Mouse (Mus musculus): ENCODE measurements around the gene Cfap97. TPM values are rescaled to one million over a fixed set of nuclear protein-coding genes. Genes with fewer than 3 reads are reported as not detected.
"Not testable (repeated sequence)": the region's sequence is repeated elsewhere in the genome, so short reads cannot be mapped to it uniquely, and the experiment has no call there.

The Cfap97 gene
- total and polyA plus RNA-seq, 2 experiments: 3.4 to 10.1 TPM

DNA sequence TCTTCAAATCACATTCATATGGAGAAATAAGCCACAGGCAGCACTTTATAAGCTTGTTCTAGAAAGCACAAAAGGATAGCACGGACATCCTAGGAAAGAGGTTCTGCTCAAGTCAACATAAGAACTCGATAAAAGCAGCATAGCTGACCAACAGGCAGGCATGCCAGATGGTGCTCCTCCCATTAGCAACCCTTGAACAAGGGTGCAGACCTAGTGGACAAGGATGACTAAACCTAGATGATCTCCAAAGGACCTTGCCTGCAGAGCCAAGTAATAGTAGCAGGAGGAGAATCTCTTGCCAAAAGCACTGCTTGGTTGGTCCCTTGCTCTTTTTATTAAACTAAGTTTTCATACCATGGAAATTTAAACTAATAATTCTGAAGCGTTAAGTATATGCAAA is 32.4 kb upstream of the Cfap97 start:
- no peaks in the 10 kb centered on the region for H3K79me2 ChIP-seq (ENCODE audit: control insufficient read depth, insufficient read depth, low read length)
- peaks cover 15% of the 10 kb centered on the region; the same call in 1 of the 2 replicates for H3K36me3 ChIP-seq (ENCODE audit: control insufficient read depth, insufficient read depth, low read length)
- H3K4me1 ChIP-seq (ENCODE audit: control insufficient read depth, insufficient read depth, low read length): no peaks in the 10 kb centered on the region
- no peak for TF ChIP-seq POLR2A (IDR thresholded peaks at IDR 0.05; ENCODE audit: extremely low read depth, insufficient read depth, low read length)
- TF ChIP-seq CTCF (IDR thresholded peaks at IDR 0.05; ENCODE audit: low read depth, low read length): no peak
- no peak overlapping the region for H3K9ac ChIP-seq (ENCODE audit: low read depth, low read length)
- WGBS: 95% methylated on average over 3 of the region's 3 CpGs
- no peak for DNase-seq (ENCODE audit: extremely low read depth, low read depth, low spot score)
- no peak overlapping the region for H3K27ac ChIP-seq (replicated peaks; ENCODE audit: insufficient read depth, low read depth, low read length)
- H3K27me3 ChIP-seq (ENCODE audit: control insufficient read depth, insufficient read depth, low read length): no peaks in the 10 kb centered on the region
- H3K4me3 ChIP-seq (ENCODE audit: insufficient read depth, low read depth, low read length): no peak overlapping the region

GRCm38 (mm10) chr8:46122498-46122897 is 29.1 kb upstream of the Cfap97 start:
- H3K27me3 ChIP-seq (ENCODE audit: control insufficient read depth, insufficient read depth, low read length): no peaks in the 10 kb centered on the region
- no peak overlapping the region for H3K27ac ChIP-seq (replicated peaks; ENCODE audit: insufficient read depth, low read depth, low read length)
- WGBS: 96% methylated on average over 2 of the region's 2 CpGs
- DNase-seq (ENCODE audit: extremely low read depth, low read depth, low spot score): no peak
- TF ChIP-seq POLR2A (IDR thresholded peaks at IDR 0.05; ENCODE audit: extremely low read depth, insufficient read depth, low read length): no peak
- no peak for TF ChIP-seq CTCF (IDR thresholded peaks at IDR 0.05; ENCODE audit: low read depth, low read length)
- no peak overlapping the region for H3K4me3 ChIP-seq (ENCODE audit: insufficient read depth, low read depth, low read length)
- H3K4me1 ChIP-seq (ENCODE audit: control insufficient read depth, insufficient read depth, low read length): no peaks in the 10 kb centered on the region
- peaks cover 9% of the 10 kb centered on the region; the same call in 1 of the 2 replicates for H3K36me3 ChIP-seq (ENCODE audit: control insufficient read depth, insufficient read depth, low read length)
- no peaks in the 10 kb centered on the region for H3K79me2 ChIP-seq (ENCODE audit: control insufficient read depth, insufficient read depth, low read length)
- no peak overlapping the region for H3K9ac ChIP-seq (ENCODE audit: low read depth, low read length)

DNA sequence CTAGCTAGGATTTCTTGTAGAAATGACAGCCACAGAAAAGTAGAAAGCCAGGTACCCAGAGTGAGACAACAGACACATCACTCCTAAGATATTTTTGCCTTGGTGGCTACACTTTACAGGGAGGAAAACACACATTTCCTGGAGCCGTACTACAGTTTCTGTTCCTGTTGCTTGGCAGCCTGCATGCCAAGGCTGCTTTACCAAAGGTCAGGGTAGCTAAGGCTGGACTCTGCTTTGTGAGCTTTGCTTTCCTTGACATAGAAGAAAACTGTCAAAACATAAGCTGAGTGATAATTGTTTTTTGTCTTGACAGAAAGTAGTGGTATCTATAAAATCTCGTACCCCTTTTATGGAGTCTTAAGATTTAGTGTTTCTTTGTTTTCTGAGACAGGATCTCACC is 21.1 kb upstream of the Cfap97 start:
- H3K4me3 ChIP-seq (ENCODE audit: insufficient read depth, low read depth, low read length): no peak overlapping the region
- H3K79me2 ChIP-seq (ENCODE audit: control insufficient read depth, insufficient read depth, low read length): peaks cover 5% of the 10 kb centered on the region; the same call in 1 of the 2 replicates
- peak; percentile 31 for DNase-seq (ENCODE audit: extremely low read depth, low read depth, low spot score)
- H3K27me3 ChIP-seq (ENCODE audit: control insufficient read depth, insufficient read depth, low read length): no peaks in the 10 kb centered on the region
- H3K4me1 ChIP-seq (ENCODE audit: control insufficient read depth, insufficient read depth, low read length): peaks cover 6% of the 10 kb centered on the region; the same call in 1 of the 2 replicates
- WGBS: 49% methylated on average over 2 of the region's 2 CpGs
- H3K27ac ChIP-seq (replicated peaks; ENCODE audit: insufficient read depth, low read depth, low read length): no peak overlapping the region
- no peaks in the 10 kb centered on the region for H3K36me3 ChIP-seq (ENCODE audit: control insufficient read depth, insufficient read depth, low read length)
- no peak for TF ChIP-seq CTCF (IDR thresholded peaks at IDR 0.05; ENCODE audit: low read depth, low read length)
- no peak overlapping the region for H3K9ac ChIP-seq (ENCODE audit: low read depth, low read length)

- not testable (repeated sequence) for H3K27me3 ChIP-seq (ENCODE audit: control insufficient read depth, insufficient read depth, low read length); H3K9ac ChIP-seq (ENCODE audit: low read depth, low read length); H3K4me3 ChIP-seq (ENCODE audit: insufficient read depth, low read depth, low read length); H3K36me3 ChIP-seq (ENCODE audit: control insufficient read depth, insufficient read depth, low read length); H3K27ac ChIP-seq (replicated peaks; ENCODE audit: insufficient read depth, low read depth, low read length); H3K79me2 ChIP-seq (ENCODE audit: control insufficient read depth, insufficient read depth, low read length); DNase-seq (ENCODE audit: extremely low read depth, low read depth, low spot score); H3K4me1 ChIP-seq (ENCODE audit: control insufficient read depth, insufficient read depth, low read length)
- 94% methylated on average over 2 of the region's 2 CpGs for WGBS
These were observed 16.0 kb upstream of the Cfap97 start for GRCm38 (mm10) chr8:46135546-46135945.

- H3K4me3 ChIP-seq (ENCODE audit: insufficient read depth, low read depth, low read length): no peak overlapping the region
- 94% methylated on average over 1 of the region's 1 CpGs for WGBS
- no peak for DNase-seq (ENCODE audit: extremely low read depth, low read depth, low spot score)
- H3K27me3 ChIP-seq (ENCODE audit: control insufficient read depth, insufficient read depth, low read length): no peaks in the 10 kb centered on the region
- H3K79me2 ChIP-seq (ENCODE audit: control insufficient read depth, insufficient read depth, low read length): peaks cover 9% of the 10 kb centered on the region; the same call in 1 of the 2 replicates
- no peaks in the 10 kb centered on the region for H3K36me3 ChIP-seq (ENCODE audit: control insufficient read depth, insufficient read depth, low read length)
- no peak overlapping the region for H3K27ac ChIP-seq (replicated peaks; ENCODE audit: insufficient read depth, low read depth, low read length)
- no peak overlapping the region for H3K9ac ChIP-seq (ENCODE audit: low read depth, low read length)
- no peaks in the 10 kb centered on the region for H3K4me1 ChIP-seq (ENCODE audit: control insufficient read depth, insufficient read depth, low read length)
- TF ChIP-seq POLR2A (IDR thresholded peaks at IDR 0.05; ENCODE audit: extremely low read depth, insufficient read depth, low read length) (no peak), CTCF (IDR thresholded peaks at IDR 0.05; ENCODE audit: low read depth, low read length) (no peak)
These were observed 14.2 kb upstream of the Cfap97 start for GRCm38 (mm10) chr8:46137336-46137735.

DNA sequence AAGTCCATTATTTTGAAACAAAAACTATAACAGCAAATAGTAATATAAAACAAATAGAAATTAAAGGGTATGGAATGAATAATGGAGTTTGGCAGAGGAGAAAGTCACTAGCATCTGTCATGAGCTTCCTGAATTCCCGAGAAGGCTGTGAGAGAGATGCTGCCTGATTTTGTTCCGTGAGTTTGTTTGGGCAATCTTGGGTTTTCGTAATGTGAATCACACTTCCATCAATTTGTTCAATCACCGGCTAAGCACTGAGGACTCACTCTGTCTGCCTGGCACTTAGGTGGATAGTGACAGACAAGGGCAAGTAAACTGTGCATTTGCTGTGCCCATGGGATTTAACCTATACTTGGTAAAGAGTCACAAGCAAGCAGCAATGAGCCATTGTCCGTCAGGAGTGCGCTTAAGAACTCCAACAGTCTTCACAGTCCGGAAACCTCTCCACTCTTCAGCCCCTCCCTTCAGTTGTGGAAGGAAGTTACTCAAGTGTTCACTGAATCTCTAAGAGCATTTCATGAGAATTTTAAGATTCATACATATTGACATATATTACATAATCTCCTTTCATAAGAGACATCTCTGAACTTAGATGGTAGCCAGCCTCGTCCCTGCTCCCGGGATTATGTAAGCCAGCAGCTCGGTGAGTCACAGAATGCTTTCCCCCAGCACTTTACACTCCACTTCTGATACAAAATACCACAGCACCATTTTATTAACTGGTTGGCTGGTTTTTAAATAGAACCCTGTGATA is 13.6 kb upstream of the Cfap97 start:
- DNase-seq (ENCODE audit: extremely low read depth, low read depth, low spot score): no peak
- Histone ChIP-seq H3K9ac (ENCODE audit: low read depth, low read length) (no peak overlapping the region), H3K36me3 (ENCODE audit: control insufficient read depth, insufficient read depth, low read length) (no peaks in the 10 kb centered on the region), H3K4me3 (ENCODE audit: insufficient read depth, low read depth, low read length) (no peak overlapping the region), H3K27me3 (ENCODE audit: control insufficient read depth, insufficient read depth, low read length) (no peaks in the 10 kb centered on the region), H3K79me2 (ENCODE audit: control insufficient read depth, insufficient read depth, low read length) (peaks cover 9% of the 10 kb centered on the region; the same call in 1 of the 2 replicates), H3K27ac (replicated peaks; ENCODE audit: insufficient read depth, low read depth, low read length) (no peak overlapping the region), H3K4me1 (ENCODE audit: control insufficient read depth, insufficient read depth, low read length) (no peaks in the 10 kb centered on the region)
- WGBS: 77% methylated on average over 10 of the region's 10 CpGs
- TF ChIP-seq CTCF (IDR thresholded peaks at IDR 0.05; ENCODE audit: low read depth, low read length): no peak
- TF ChIP-seq POLR2A (IDR thresholded peaks at IDR 0.05; ENCODE audit: extremely low read depth, insufficient read depth, low read length): no peak

Data from liver, adult 2 months (tissue).